In genomic region chr2:120111172-120111571, GRCm38 (mm10) we compare ENCODE assay signal across 14 mouse cellular contexts. TPM values are rescaled to one million over a fixed set of nuclear protein-coding genes. Genes with fewer than 3 reads are reported as not detected.
A peak's percentile ranks its signal among the peaks of the same experiment; 100 is the strongest.
DNase-seq lines count a peak whose midpoint lies in the region; ATAC-seq and TF ChIP-seq lines count a peak whose summit lies in the region.
"Had no signal": no experiment of that assay in that cellular context is flagged by ENCODE, and none has a peak within 500 bp of the region (broad histone marks: within the 10 kb centered on the region; RNA-seq: fewer than 3 reads in every experiment).

No protein-coding gene starts in this region.

- no peaks in the 10 kb centered on the region for H3K9me3 ChIP-seq in heart, embryonic 14.5 days (ENCODE audit: control insufficient read depth, low read length)
- no peaks in the 10 kb centered on the region for H3K9me3 ChIP-seq in lung, embryonic 14.5 days (ENCODE audit: low read depth, low read length)
- no peaks in the 10 kb centered on the region for H3K9me3 ChIP-seq in heart, postnatal 0 days (replicated peaks; ENCODE audit: control insufficient read depth, low read length)
- H3K9me3 ChIP-seq: embryonic facial prominence, embryonic 13.5 days; G1E had no signal

- DNase-seq in heart, postnatal 14 days = no peak
- no peak for DNase-seq in lung, embryonic 14.5 days
- DNase-seq in lung, postnatal 4 days = no peak
- DNase-seq in heart, postnatal 0 days (ENCODE audit: low spot score) = no peak
- DNase-seq in urinary bladder, postnatal 10 days (ENCODE audit: low spot score) = no peak
- DNase-seq: cerebellum, adult 18-20 months; layer of hippocampus, adult 9-11 months; right cerebral cortex, postnatal 25 days had no signal

- no peak for TF ChIP-seq CTCF in lung, embryonic 14.5 days (IDR thresholded peaks at IDR 0.05; ENCODE audit: low read depth)
- TF ChIP-seq CTCF in heart, postnatal 0 days (IDR thresholded peaks at IDR 0.05; ENCODE audit: low read depth) = no peak

- peaks cover 18 to 48% of the 10 kb centered on the region in 2 experiments for H3K4me1 ChIP-seq in heart, embryonic 14.5 days (ENCODE audit: control insufficient read depth in 2 of 2, insufficient read depth in 2 of 2, low read length in 2 of 2)
- H3K4me1 ChIP-seq in lung, embryonic 14.5 days (ENCODE audit: insufficient read depth) = peaks cover 19% of the 10 kb centered on the region
- H3K4me1 ChIP-seq in heart, postnatal 0 days (ENCODE audit: control insufficient read depth, insufficient read depth) = peaks cover 65% of the 10 kb centered on the region

- no peak overlapping the region for H3K9ac ChIP-seq in heart, embryonic 14.5 days (ENCODE audit: low read length)
- H3K9ac ChIP-seq in lung, embryonic 14.5 days = no peak overlapping the region
- no peak overlapping the region for H3K9ac ChIP-seq in heart, postnatal 0 days (replicated peaks; ENCODE audit: low read depth, low read length)
- H3K9ac ChIP-seq: embryonic facial prominence, embryonic 13.5 days had no signal

- H3K79me2 ChIP-seq in myocyte (ENCODE audit: control insufficient read depth, insufficient read depth) = peaks cover 9% of the 10 kb centered on the region

- 52% methylated on average over 3 of the region's 3 CpGs for WGBS in heart, embryonic 14.5 days
- WGBS in lung, embryonic 14.5 days = 43% methylated on average over 3 of the region's 3 CpGs
- whole genome bisulfite sequencing in heart, postnatal 0 days = 51% methylated on average over 3 of the region's 3 CpGs

- H3K36me3 ChIP-seq in heart, embryonic 14.5 days (ENCODE audit: control insufficient read depth, insufficient read depth, low read length) = peaks cover 16% of the 10 kb centered on the region
- H3K36me3 ChIP-seq in lung, embryonic 14.5 days (ENCODE audit: insufficient read depth) = no peaks in the 10 kb centered on the region
- H3K36me3 ChIP-seq in heart, postnatal 0 days (replicated peaks; ENCODE audit: control insufficient read depth, insufficient read depth, low read length) = peaks cover 34% of the 10 kb centered on the region
- H3K36me3 ChIP-seq in myocyte (ENCODE audit: control insufficient read depth, insufficient read depth) = peaks cover 4% of the 10 kb centered on the region
- H3K36me3 ChIP-seq: embryonic facial prominence, embryonic 13.5 days had no signal

- no peak for TF ChIP-seq POLR2A in myocyte (IDR thresholded peaks at IDR 0.05; ENCODE audit: insufficient read length, low read depth)

- H3K27me3 ChIP-seq in heart, embryonic 14.5 days (ENCODE audit: control insufficient read depth, insufficient read depth, low read length) = no peaks in the 10 kb centered on the region
- no peaks in the 10 kb centered on the region for H3K27me3 ChIP-seq in lung, embryonic 14.5 days (ENCODE audit: insufficient read depth, low read length)
- H3K27me3 ChIP-seq in heart, postnatal 0 days (ENCODE audit: control insufficient read depth, insufficient read depth, low read length) = no peaks in the 10 kb centered on the region
- H3K27me3 ChIP-seq in myocyte (ENCODE audit: control insufficient read depth, insufficient read depth, insufficient read length) = no peaks in the 10 kb centered on the region
- H3K27me3 ChIP-seq: embryonic facial prominence, embryonic 13.5 days had no signal

- no peak overlapping the region for H3K4me3 ChIP-seq in heart, embryonic 14.5 days (ENCODE audit: control insufficient read depth in 1 of 2, insufficient read depth in 1 of 2, low read depth in 1 of 2, low read length in 2 of 2)
- H3K4me3 ChIP-seq in lung, embryonic 14.5 days (ENCODE audit: low read depth, low read length) = no peak overlapping the region
- H3K4me3 ChIP-seq in heart, postnatal 0 days (ENCODE audit: low read depth, low read length) = no peak overlapping the region
- H3K4me3 ChIP-seq in myocyte = no peak overlapping the region
- H3K4me3 ChIP-seq: embryonic facial prominence, embryonic 13.5 days had no signal

- no peak for TF ChIP-seq EP300 in heart, postnatal 0 days (IDR thresholded peaks at IDR 0.05; ENCODE audit: low read depth)

- no peak for ATAC-seq in heart, embryonic 14.5 days (ENCODE audit: insufficient number of reproducible peaks, insufficient read depth, low FRiP score, low read depth)
- 0 out of 2 replicates have a peak, but pooled peaks have one; percentile 24 for ATAC-seq in lung, embryonic 14.5 days (ENCODE audit: insufficient read depth)
- no peak for ATAC-seq in heart, postnatal 0 days (ENCODE audit: insufficient read depth, low read depth)
- ATAC-seq: hindbrain, embryonic 16.5 days; midbrain, embryonic 16.5 days had no signal

- H3K27ac ChIP-seq in heart, embryonic 14.5 days (replicated peaks in 1 of 2; ENCODE audit: control insufficient read depth in 1 of 2, insufficient read depth in 1 of 2, low read depth in 2 of 2, low read length in 2 of 2) = peak overlapping the region; percentile 15 to 21; a peak in 3 of 4 replicates
- H3K27ac ChIP-seq in lung, embryonic 14.5 days (ENCODE audit: low read depth) = no peak overlapping the region; the same call in 1 of the 2 replicates
- H3K27ac ChIP-seq in heart, postnatal 0 days (ENCODE audit: low read depth) = peak overlapping the region; percentile 41
- H3K27ac ChIP-seq: embryonic facial prominence, embryonic 13.5 days had no signal

- intact Hi-C loops in heart, postnatal 14 days (cut with DNase I) = no loop called here

- H3K4me2 ChIP-seq in heart, embryonic 14.5 days (ENCODE audit: low read length) = no peak overlapping the region
- no peak overlapping the region for H3K4me2 ChIP-seq in lung, embryonic 14.5 days
- no peak overlapping the region for H3K4me2 ChIP-seq in heart, postnatal 0 days (ENCODE audit: low read depth, low read length)
- H3K4me2 ChIP-seq in myocyte (ENCODE audit: low read depth) = no peak overlapping the region
- H3K4me2 ChIP-seq: embryonic facial prominence, embryonic 13.5 days had no signal

- H3ac ChIP-seq in myocyte (ENCODE audit: control insufficient read depth, insufficient read length) = no peak overlapping the region

TF ChIP-seq in myocyte, 11 proteins besides CTCF, POLR2A, EP300 and RAD21:
- TF ChIP-seq USF1 (IDR thresholded peaks at IDR 0.05; ENCODE audit: low read depth) = no peak
- TF ChIP-seq MYOG (IDR thresholded peaks at IDR 0.05; ENCODE audit: control insufficient read depth in 1 of 3, insufficient read depth in 1 of 3, insufficient read length in 2 of 3, low read depth in 2 of 3) = peak in 2 of 3 experiments; percentile 32 to 90
- TF ChIP-seq TCF3 (IDR thresholded peaks at IDR 0.05; ENCODE audit: insufficient read length, low read depth) = no peak
- no peak for TF ChIP-seq POLR2AphosphoS2 (IDR thresholded peaks at IDR 0.05; ENCODE audit: insufficient read length, low read depth)
- TF ChIP-seq CEBPB (IDR thresholded peaks at IDR 0.05; ENCODE audit: insufficient read depth, poor library complexity, severe bottlenecking) = no peak
- TF ChIP-seq E2F4 (IDR thresholded peaks at IDR 0.05; ENCODE audit: insufficient read depth) = no peak
- peak in 2 of 3 experiments; percentile 79 to 88 for TF ChIP-seq MYOD1 (IDR thresholded peaks at IDR 0.05; ENCODE audit: control insufficient read depth in 1 of 3, insufficient read length in 2 of 3, low read depth in 2 of 3)

RNA-seq across cellular contexts. Expression of gene Ehd4, which starts 43.2 kb away (rescaled TPM):
- polyA plus RNA-seq in heart, embryonic 14.5 days (2014; fragmentation: Nextera tagmentation; extraction: Ambion mirVana) = 141 and 152 TPM in 2 replicates
- total RNA-seq in heart, postnatal 14 days (2021) = 100 to 1,000 TPM; 439 to 440 TPM
- polyA plus RNA-seq in lung, embryonic 14.5 days (2014; fragmentation: Nextera tagmentation; extraction: Ambion mirVana) = 60.7 and 62.9 TPM in 2 replicates
- 231 and 250 TPM in 2 replicates for total RNA-seq in heart, postnatal 0 days (2014; rRNA removed; ENCODE audit: low replicate concordance)
- 438 and 547 TPM in 2 replicates for polyA plus RNA-seq in heart, postnatal 0 days (2015; fragmentation: Nextera tagmentation; extraction: Ambion mirVana)
- polyA plus RNA-seq in myocyte (2012; fragmentation: generic; extraction: Trizol) = 101 TPM
